Mouse (Mus musculus) CH12.LX (cell line): ENCODE data around the gene Coq10a. TPM values are rescaled to one million over a fixed set of nuclear protein-coding genes. Genes with fewer than 3 reads are reported as not detected.

Experiments used
- DNase-seq: peaks from one replicate; pipeline ENCODE4 v3.0.0-alpha.2; 2013; ENCODE audit errors: extremely low read depth
- H3K27ac ChIP-seq: 2 replicates; pipeline ENCODE4 v1.5.1; 2012; ENCODE audit warnings: low read depth, mild to moderate bottlenecking, control low read depth, moderate library complexity; ENCODE audit not compliant: insufficient read depth
- H3K27me3 ChIP-seq: replicated peaks from 2 replicates; pipeline ENCODE3; 2012; ENCODE audit warnings: inconsistent platforms
- H3K36me3 ChIP-seq, 2 experiments: replicated peaks in 1 of 2; 2 replicates each; pipeline versions ENCODE3 to v1.6.1; 2012; ENCODE audit warnings: inconsistent platforms in 1 of 2, low read length in 1 of 2, mild to moderate bottlenecking in 1 of 2, mixed read lengths in 1 of 2, moderate library complexity in 1 of 2; ENCODE audit not compliant: control insufficient read depth in 1 of 2, insufficient read depth in 1 of 2
- H3K4me1 ChIP-seq, 2 experiments: 2 replicates each; pipeline ENCODE4 v1.6.1; 2012; ENCODE audit warnings: inconsistent platforms in 1 of 2, moderate library complexity in 1 of 2; ENCODE audit not compliant: insufficient read depth in 2 of 2, control insufficient read depth in 1 of 2
- H3K4me2 ChIP-seq: 2 replicates; pipeline ENCODE4 v1.6.1; 2012; ENCODE audit warnings: low read depth, mild to moderate bottlenecking, control low read depth; ENCODE audit not compliant: poor library complexity, insufficient read depth, severe bottlenecking
- H3K4me3 ChIP-seq, 3 experiments: fragments of 150-350 bp in 1 of 3; sonication (generic) in 1 of 3; replicated peaks in 1 of 3; 2 replicates each; pipeline versions ENCODE3 to v1.5.1; 2011 to 2012; ENCODE audit warnings: low read depth in 2 of 3, low read length in 2 of 3, mild to moderate bottlenecking in 2 of 3, moderate library complexity in 2 of 3, control low read depth in 1 of 3, improper control_type of control experiment in 1 of 3, inconsistent platforms in 1 of 3, mixed read lengths in 1 of 3; ENCODE audit not compliant: poor library complexity in 1 of 3
- H3K79me2 ChIP-seq: replicated peaks from 2 replicates; pipeline ENCODE4 v1.6.1; 2012; ENCODE audit warnings: mild to moderate bottlenecking, moderate library complexity; ENCODE audit not compliant: control insufficient read depth, poor library complexity, insufficient read depth, severe bottlenecking; ENCODE audit errors: extremely low read depth
- H3K9ac ChIP-seq: 2 replicates; pipeline ENCODE4 v1.6.1; 2012; ENCODE audit warnings: low read depth, mild to moderate bottlenecking, control low read depth, moderate library complexity; ENCODE audit not compliant: insufficient read depth
- H3K9me3 ChIP-seq: replicated peaks from 2 replicates; pipeline ENCODE3; 2012; ENCODE audit warnings: low read length, inconsistent platforms, mixed read lengths
- BHLHE40 ChIP-seq: IDR thresholded peaks from 2 replicates; pipeline ENCODE4 v1.6.1; 2011; ENCODE audit warnings: mild to moderate bottlenecking, low read depth, low read length, improper control_type of control experiment
- CHD1 ChIP-seq: IDR thresholded peaks from 2 replicates; pipeline ENCODE4 v1.6.1; 2012; ENCODE audit warnings: low read depth, low read length, improper control_type of control experiment, inconsistent platforms
- CHD2 ChIP-seq: IDR thresholded peaks from 2 replicates; pipeline ENCODE4 v1.6.1; 2011; ENCODE audit warnings: low read length, improper control_type of control experiment
- CTCF ChIP-seq, 2 experiments: IDR thresholded peaks in 1 of 2; conservative IDR thresholded peaks in 1 of 2; 2 replicates each; pipeline ENCODE4 v1.5.1; 2011 to 2012; ENCODE audit warnings: low read depth in 2 of 2, low read length in 2 of 2, improper control_type of control experiment in 1 of 2, inconsistent platforms in 1 of 2, mild to moderate bottlenecking in 1 of 2, moderate library complexity in 1 of 2
- E2F4 ChIP-seq: IDR thresholded peaks from 2 replicates; pipeline ENCODE4 v1.6.1; 2011; ENCODE audit warnings: low read depth, low read length, improper control_type of control experiment; ENCODE audit not compliant: insufficient replicate concordance
- ETS1 ChIP-seq: conservative IDR thresholded peaks from 2 replicates; pipeline ENCODE4 v1.6.1; 2012; ENCODE audit warnings: low read depth, mild to moderate bottlenecking, inconsistent platforms, low read length, improper control_type of control experiment, moderate library complexity
- GABPA ChIP-seq: IDR thresholded peaks from 2 replicates; pipeline ENCODE4 v1.6.1; 2012; ENCODE audit warnings: low read depth, low read length, improper control_type of control experiment, inconsistent platforms; ENCODE audit not compliant: insufficient replicate concordance
- HCFC1 ChIP-seq: IDR thresholded peaks from 2 replicates; pipeline ENCODE4 v1.6.1; 2012; ENCODE audit warnings: low read depth, mild to moderate bottlenecking, inconsistent platforms, low read length, improper control_type of control experiment
- IRF4 ChIP-seq: IDR thresholded peaks from 2 replicates; pipeline ENCODE4 v1.6.1; 2014; ENCODE audit warnings: low read depth, mild to moderate bottlenecking, inconsistent platforms, low read length, improper control_type of control experiment
- JUN ChIP-seq: IDR thresholded peaks from 2 replicates; pipeline ENCODE4 v1.6.1; 2011; ENCODE audit warnings: low read depth, mild to moderate bottlenecking, low read length, improper control_type of control experiment, moderate library complexity; ENCODE audit not compliant: insufficient read depth
- JUND ChIP-seq: conservative IDR thresholded peaks from 2 replicates; pipeline ENCODE4 v1.6.1; 2011; ENCODE audit warnings: low read depth, low read length, improper control_type of control experiment
- KAT2A ChIP-seq: IDR thresholded peaks from 2 replicates; pipeline ENCODE4 v1.6.1; 2012; ENCODE audit warnings: low read length, improper control_type of control experiment, inconsistent platforms; ENCODE audit not compliant: insufficient replicate concordance
- MAX ChIP-seq: IDR thresholded peaks from 2 replicates; pipeline ENCODE4 v1.6.1; 2011; ENCODE audit warnings: low read length, improper control_type of control experiment
- MAZ ChIP-seq: IDR thresholded peaks from 2 replicates; pipeline ENCODE4 v1.6.1; 2012; ENCODE audit warnings: low read depth, mild to moderate bottlenecking, inconsistent platforms, low read length, improper control_type of control experiment, moderate library complexity
- MEF2A ChIP-seq: IDR thresholded peaks from 2 replicates; pipeline ENCODE4 v1.6.1; 2014; ENCODE audit warnings: low read depth, mild to moderate bottlenecking, inconsistent platforms, low read length, improper control_type of control experiment, borderline replicate concordance
- MXI1 ChIP-seq: IDR thresholded peaks from 2 replicates; pipeline ENCODE4 v1.6.1; 2011; ENCODE audit warnings: mild to moderate bottlenecking, low read depth, low read length, improper control_type of control experiment
- NELFE ChIP-seq: IDR thresholded peaks from 2 replicates; pipeline ENCODE4 v1.6.1; 2011; ENCODE audit warnings: low read depth, low read length, improper control_type of control experiment
- NRF1 ChIP-seq: IDR thresholded peaks from 2 replicates; pipeline ENCODE4 v1.6.1; 2014; ENCODE audit warnings: low read depth, mild to moderate bottlenecking, inconsistent platforms, low read length, improper control_type of control experiment, moderate library complexity
- PAX5 ChIP-seq: IDR thresholded peaks from 2 replicates; pipeline ENCODE4 v1.6.1; 2012; ENCODE audit warnings: low read length, inconsistent platforms, mixed read lengths
- POLR2A ChIP-seq: IDR thresholded peaks from 2 replicates; pipeline ENCODE4 v1.6.1; 2011; ENCODE audit warnings: low read depth, mild to moderate bottlenecking, improper control_type of control experiment, low read length
- RCOR1 ChIP-seq: conservative IDR thresholded peaks from 2 replicates; pipeline ENCODE4 v1.6.1; 2012; ENCODE audit warnings: low read depth, mild to moderate bottlenecking, inconsistent platforms, low read length, improper control_type of control experiment
- SIN3A ChIP-seq: IDR thresholded peaks from 2 replicates; pipeline ENCODE4 v1.6.1; 2012; ENCODE audit warnings: low read length, improper control_type of control experiment, inconsistent platforms
- SMC3 ChIP-seq: IDR thresholded peaks from 2 replicates; pipeline ENCODE4 v1.6.1; 2011; ENCODE audit warnings: low read depth, low read length, improper control_type of control experiment
- TBP ChIP-seq: conservative IDR thresholded peaks from 2 replicates; pipeline ENCODE4 v1.6.1; 2011; ENCODE audit warnings: low read depth, low read length, improper control_type of control experiment
- TCF12 ChIP-seq: IDR thresholded peaks from 2 replicates; pipeline ENCODE4 v1.6.1; 2014; ENCODE audit warnings: low read depth, mild to moderate bottlenecking, inconsistent platforms, low read length, improper control_type of control experiment
- UBTF ChIP-seq: IDR thresholded peaks from 2 replicates; pipeline ENCODE4 v1.6.1; 2012; ENCODE audit warnings: low read depth, mild to moderate bottlenecking, inconsistent platforms, low read length, improper control_type of control experiment, moderate library complexity
- USF1 ChIP-seq: IDR thresholded peaks from 2 replicates; pipeline ENCODE4 v1.6.1; 2014; ENCODE audit warnings: low read depth, mild to moderate bottlenecking, inconsistent platforms, low read length, improper control_type of control experiment
- ZC3H11A ChIP-seq: IDR thresholded peaks from 2 replicates; pipeline ENCODE4 v1.6.1; 2012; ENCODE audit warnings: low read depth, mild to moderate bottlenecking, inconsistent platforms, low read length, improper control_type of control experiment
- ZNF384 ChIP-seq: IDR thresholded peaks from 2 replicates; pipeline ENCODE4 v1.6.1; 2012; ENCODE audit warnings: low read depth, low read length, improper control_type of control experiment, inconsistent platforms
- dilution Hi-C: fragments of 300-500 bp; cut with MboI; formaldehyde crosslinking; loops from 2 replicates; pipeline ENCODE4 v1.14.3; 2020; ENCODE audit warnings: low sequenced_read_pairs; ENCODE audit not compliant: extremely low pct_unique_long_range_greater_than_20kb, extremely low pct_ligation_motif_present
- in situ Hi-C: fragments of 300-500 bp; cut with MboI; formaldehyde crosslinking; loops from 3 replicates; pipeline ENCODE4 v1.14.3; 2019; ENCODE audit warnings: low sequenced_read_pairs, low pct_ligation_motif_present, low pct_unique_long_range_greater_than_20kb, mixed read lengths
- polyA plus RNA-seq: library from polyadenylated mRNA; unstranded; fragments of >175 nt; gene quantifications from 2 replicates; pipeline ENCODE4 v1.2.1, GENCODE M21; 2012; ENCODE audit warnings: low read depth; ENCODE audit not compliant: insufficient read length
- total RNA-seq, 2 experiments: library from RNA; depleted of rRNA; stranded (reverse); fragments of 300-350 nt in 1 of 2; fragments of >200 nt in 1 of 2; gene quantifications; 2 replicates each; pipeline ENCODE4 v1.2.3; 2012 to 2014

The Coq10a gene
- total and polyA plus RNA-seq, 3 experiments, result 7.7 to 12.1 (median 11.1) TPM

DNA sequence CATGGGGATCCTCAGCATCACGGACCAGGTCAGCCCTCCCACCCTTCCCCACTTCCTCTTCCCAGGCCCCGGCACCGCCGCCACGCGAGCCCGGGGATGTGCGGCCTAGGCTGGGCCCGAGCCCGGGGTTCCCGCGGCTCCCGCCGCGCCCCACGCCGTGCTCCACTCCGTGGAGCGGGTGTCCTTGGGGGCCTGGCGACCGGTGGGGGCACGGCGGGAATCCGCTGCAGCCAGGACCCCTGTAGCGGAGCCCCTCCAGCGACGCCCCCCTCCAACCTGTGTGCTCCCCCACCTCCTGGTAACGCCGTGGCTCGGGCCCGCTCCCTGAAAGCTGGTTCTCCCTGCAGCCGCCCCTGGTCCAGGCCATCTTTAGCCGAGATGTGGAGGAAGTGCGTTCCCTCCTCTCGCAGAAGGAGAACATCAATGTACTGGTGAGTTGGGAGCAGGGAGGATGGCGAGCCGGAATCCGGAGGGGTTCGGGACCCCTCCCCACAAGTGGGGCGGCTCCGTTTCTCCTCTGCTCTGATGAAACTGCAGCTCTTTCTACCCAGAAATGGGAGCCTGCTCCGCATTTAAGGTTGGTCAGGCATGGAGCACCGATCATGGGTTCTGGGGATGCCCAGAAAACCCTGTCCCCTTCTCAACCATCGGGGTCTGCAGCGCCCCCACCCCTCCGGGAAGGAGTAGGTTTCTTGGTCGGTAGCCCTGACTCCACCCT, 8.6 kb upstream of the Coq10a start (continued):
- no peak for TF ChIP-seq NRF1
- no peak for TF ChIP-seq TCF12
- no peak for TF ChIP-seq ZNF384
- TF ChIP-seq SIN3A, result peak; percentile 51; the same call in 1 of the 2 replicates
- peak; percentile 57 for TF ChIP-seq HCFC1
- no peak for TF ChIP-seq CHD2
- TF ChIP-seq MXI1, result peak; percentile 43
- TF ChIP-seq SMC3, result no peak

DNA sequence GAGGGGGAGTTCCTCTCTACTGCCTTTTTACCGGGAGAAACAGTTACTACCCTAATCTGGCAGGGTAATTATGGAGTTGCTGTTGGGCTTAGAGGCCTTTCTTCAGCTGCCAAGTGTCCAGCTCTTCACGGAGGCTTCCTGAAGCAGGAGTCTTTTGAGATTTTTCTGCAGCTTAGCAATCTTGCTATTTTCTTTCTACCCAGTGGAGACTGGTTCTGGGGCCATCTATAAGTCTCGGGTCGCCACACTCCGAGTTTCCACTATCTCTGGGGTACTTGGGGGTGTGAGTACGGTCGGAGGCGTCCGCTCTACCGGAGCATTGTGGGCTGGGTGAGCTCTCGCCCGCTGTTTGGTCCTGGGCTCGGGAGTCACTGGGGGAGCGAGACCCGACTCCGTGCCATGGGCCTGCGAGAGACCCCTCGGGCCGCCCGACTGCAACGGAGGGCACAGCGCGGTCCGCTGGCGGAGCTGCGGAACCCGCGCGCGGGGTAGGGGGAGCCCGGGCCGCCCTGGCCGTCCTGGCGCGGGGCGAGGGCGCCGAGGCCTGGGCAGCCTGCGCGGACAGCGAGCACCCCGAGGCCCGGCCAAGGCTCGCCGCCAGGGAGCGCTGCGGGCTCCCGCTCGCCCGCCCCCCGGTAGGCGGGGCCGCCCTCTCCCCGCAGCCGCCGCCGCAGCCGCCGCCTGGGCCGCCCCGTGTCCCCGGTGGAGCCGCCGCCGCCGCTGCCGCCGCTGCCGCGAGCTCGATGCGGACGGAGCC, 7.8 kb upstream of the Coq10a start, which contains the start of gene Ankrd52:
Gene Ankrd52 (plus strand): TSS at position 661 of the 757 bp plus-strand sequence.
- Histone ChIP-seq H3K9me3 (no peaks in the 10 kb centered on the region), H3K4me1 (peaks cover 14 to 38% of the 10 kb centered on the region in 2 experiments), H3K4me3 (peak within 1 kb of the TSS; percentile 83 to 89 (median 84)), H3K36me3 (peaks cover 18 to 33% of the 10 kb centered on the region in 2 experiments)
- dilution Hi-C loops, result no loop called here
- no peak for TF ChIP-seq RCOR1
- TF ChIP-seq MAX, result no peak
- no peak for TF ChIP-seq CHD2
- TF ChIP-seq SIN3A, result peak; percentile 18; the same call in 1 of the 2 replicates
- no peak; the same call in 1 of the 2 replicates for TF ChIP-seq CHD1
- peak; percentile 13; the same call in 1 of the 2 replicates for TF ChIP-seq NELFE
- peak; percentile 51; the same call in 1 of the 2 replicates for TF ChIP-seq NRF1
- TF ChIP-seq IRF4, result no peak
- 0 out of 2 replicates have a peak, but pooled peaks have one; percentile 50 for TF ChIP-seq TBP
- TF ChIP-seq JUND, result no peak
- 0 out of 2 replicates have a peak, but pooled peaks have one; percentile 54 for TF ChIP-seq UBTF
- TF ChIP-seq E2F4, result no peak
- TF ChIP-seq MEF2A, result peak; percentile 42; the same call in 1 of the 2 replicates
- peak; percentile 67 for TF ChIP-seq TCF12
- no peak for TF ChIP-seq ZC3H11A
- peak; percentile 20 for TF ChIP-seq SMC3
- TF ChIP-seq JUN, result no peak
- no peak for TF ChIP-seq ZNF384
- no peak for TF ChIP-seq USF1
- no peak for TF ChIP-seq BHLHE40
- no peak for TF ChIP-seq GABPA
- TF ChIP-seq KAT2A, result no peak
- no peak for TF ChIP-seq PAX5
- no peak for TF ChIP-seq HCFC1
- no peak for TF ChIP-seq MAZ
- peak in 1 of 2 experiments; percentile 66; a peak in 2 of 4 replicates for TF ChIP-seq CTCF (conservative IDR thresholded peaks at IDR 0.05 in 1 of 2, IDR thresholded peaks at IDR 0.05 in 1 of 2; ENCODE audit: low read depth in 2 of 2, low read length in 2 of 2)
- peak; percentile 46; the same call in 1 of the 2 replicates for TF ChIP-seq POLR2A
- no peak for TF ChIP-seq ETS1
- TF ChIP-seq, all 38 proteins: peak for 10
- Histone ChIP-seq H3K9ac (peak within 1 kb of the TSS; percentile 97), H3K27ac (peak within 1 kb of the TSS; percentile 75), H3K79me2 (peaks cover 25% of the 10 kb centered on the region), H3K4me2 (peak within 1 kb of the TSS; percentile 94), H3K27me3 (no peaks in the 10 kb centered on the region)
- DNase-seq, result peak; percentile 47
- in situ Hi-C loops, result no loop called here
